Mouse (Mus musculus): ENCODE data around the gene Gm17577.
"Not testable (repeated sequence)": the region's sequence is repeated elsewhere in the genome, so short reads cannot be mapped to it uniquely, and the experiment has no call there.

Gene Gm17577

GRCm38 (mm10) chrX:123246807-123247206 is at the start of gene Gm17577:
Gm17577 (minus strand) TSS chrX:123246907.
- DNase-seq (ENCODE audit: low spot score in 2 of 2): not testable (repeated sequence)

- DNase-seq (ENCODE audit: low spot score in 2 of 2): not testable (repeated sequence)
These were observed 24.3 kb downstream of the Gm17577 start, which contains the start of gene Srsx for GRCm38 (mm10) chrX:123222381-123222780. Srsx (minus strand) TSS chrX:123222481.

Data from frontal cortex, postnatal 25 days (tissue).